Mouse (Mus musculus) MEL (cell line): ENCODE measurements around the gene Ksr1. TPM values are rescaled to one million over a fixed set of nuclear protein-coding genes. Genes with fewer than 3 reads are reported as not detected.

Experiments used
- DNase-seq: peaks from one replicate; pipeline ENCODE4 v3.0.0; 2011; ENCODE audit warnings: low read depth, low spot score
- H3K27ac ChIP-seq: 2 replicates; pipeline ENCODE4 v1.5.1; 2012; ENCODE audit warnings: low read depth, mild to moderate bottlenecking, control low read depth, low read length, moderate library complexity; ENCODE audit not compliant: control insufficient read depth
- H3K27me3 ChIP-seq, 2 experiments: fragments of 150-350 bp in 1 of 2; sonication (generic) in 1 of 2; 2 replicates each; pipeline ENCODE4 v1.6.1; 2012; ENCODE audit warnings: low read length in 2 of 2, mild to moderate bottlenecking in 2 of 2, improper control_type of control experiment in 1 of 2, moderate library complexity in 1 of 2; ENCODE audit not compliant: insufficient read depth in 2 of 2, control insufficient read depth in 1 of 2
- H3K36me3 ChIP-seq, 2 experiments: 2 replicates each; pipeline ENCODE4 v1.6.1; 2012 to 2014; ENCODE audit warnings: low read length in 2 of 2, improper control_type of control experiment in 1 of 2, inconsistent platforms in 1 of 2, mild to moderate bottlenecking in 1 of 2; ENCODE audit not compliant: insufficient read depth in 2 of 2, control insufficient read depth in 1 of 2
- H3K4me1 ChIP-seq, 2 experiments: fragments of 150-350 bp in 1 of 2; sonication (generic) in 1 of 2; 2 replicates each; pipeline ENCODE4 v1.6.1; 2012; ENCODE audit warnings: low read length in 2 of 2, improper control_type of control experiment in 1 of 2, mild to moderate bottlenecking in 1 of 2; ENCODE audit not compliant: insufficient read depth in 2 of 2, control insufficient read depth in 1 of 2
- H3K4me3 ChIP-seq, 2 experiments: fragments of 150-350 bp in 1 of 2; sonication (generic) in 1 of 2; 2 replicates each; pipeline ENCODE4 v1.5.1; 2012; ENCODE audit warnings: low read depth in 2 of 2, low read length in 2 of 2, mild to moderate bottlenecking in 2 of 2, moderate library complexity in 2 of 2, control low read depth in 1 of 2, improper control_type of control experiment in 1 of 2; ENCODE audit not compliant: control insufficient read depth in 1 of 2, insufficient read depth in 1 of 2
- H3K79me2 ChIP-seq: 2 replicates; pipeline ENCODE4 v1.6.1; 2012; ENCODE audit warnings: mild to moderate bottlenecking, low read length, moderate library complexity; ENCODE audit not compliant: control insufficient read depth, poor library complexity, insufficient read depth
- H3K9ac ChIP-seq: 2 replicates; pipeline ENCODE4 v1.6.1; 2012; ENCODE audit warnings: low read depth, mild to moderate bottlenecking, control low read depth, low read length, moderate library complexity; ENCODE audit not compliant: control insufficient read depth, poor library complexity, severe bottlenecking
- H3K9me3 ChIP-seq: fragments of 150-350 bp; sonication (generic); replicated peaks from 2 replicates; pipeline ENCODE4 v1.6.1; 2012; ENCODE audit warnings: mild to moderate bottlenecking, low read length, improper control_type of control experiment, moderate library complexity; ENCODE audit not compliant: insufficient read depth
- CHD1 ChIP-seq: IDR thresholded peaks from 2 replicates; pipeline ENCODE4 v1.6.1; 2012; ENCODE audit warnings: low read depth, mild to moderate bottlenecking, inconsistent platforms, low read length, improper control_type of control experiment
- ELF1 ChIP-seq: IDR thresholded peaks from 2 replicates; pipeline ENCODE4 v1.6.1; 2014; ENCODE audit warnings: low read depth, mild to moderate bottlenecking, inconsistent platforms, low read length, improper control_type of control experiment, moderate library complexity
- ETS1 ChIP-seq: IDR thresholded peaks from 2 replicates; pipeline ENCODE4 v1.6.1; 2012; ENCODE audit warnings: low read depth, mild to moderate bottlenecking, inconsistent platforms, low read length, improper control_type of control experiment, moderate library complexity
- HCFC1 ChIP-seq: IDR thresholded peaks from 2 replicates; pipeline ENCODE4 v1.6.1; 2012; ENCODE audit warnings: low read depth, mild to moderate bottlenecking, inconsistent platforms, low read length, improper control_type of control experiment, moderate library complexity
- JUND ChIP-seq: IDR thresholded peaks from 2 replicates; pipeline ENCODE4 v1.6.1; 2011; ENCODE audit warnings: low read depth, mild to moderate bottlenecking, improper control_type of control experiment, low read length
- MAFK ChIP-seq: IDR thresholded peaks from 2 replicates; pipeline ENCODE4 v1.6.1; 2011; ENCODE audit warnings: low read depth, mild to moderate bottlenecking, low read length, improper control_type of control experiment, borderline replicate concordance
- MEF2A ChIP-seq: IDR thresholded peaks from 2 replicates; pipeline ENCODE4 v1.6.1; 2014; ENCODE audit warnings: low read depth, mild to moderate bottlenecking, inconsistent platforms, low read length, improper control_type of control experiment; ENCODE audit not compliant: poor library complexity, insufficient replicate concordance, severe bottlenecking; ENCODE audit errors: extremely low read depth
- MXI1 ChIP-seq: IDR thresholded peaks from 2 replicates; pipeline ENCODE4 v1.6.1; 2011; ENCODE audit warnings: mild to moderate bottlenecking, low read depth, low read length, improper control_type of control experiment
- POLR2A ChIP-seq, 2 experiments: IDR thresholded peaks; 2 replicates each; pipeline ENCODE4 v1.6.1; 2011 to 2012; ENCODE audit warnings: low read length in 2 of 2, mild to moderate bottlenecking in 2 of 2, control low read depth in 1 of 2, improper control_type of control experiment in 1 of 2, low read depth in 1 of 2, moderate library complexity in 1 of 2; ENCODE audit not compliant: control insufficient read depth in 1 of 2, insufficient read depth in 1 of 2, poor library complexity in 1 of 2
- SIN3A ChIP-seq: IDR thresholded peaks from 2 replicates; pipeline ENCODE4 v1.6.1; 2012; ENCODE audit warnings: low read length, improper control_type of control experiment, inconsistent platforms
- SMC3 ChIP-seq: IDR thresholded peaks from 2 replicates; pipeline ENCODE4 v1.6.1; 2011; ENCODE audit warnings: low read depth, low read length, improper control_type of control experiment
- TAL1 ChIP-seq: IDR thresholded peaks from 2 replicates; pipeline ENCODE4 v1.6.1; 2012; ENCODE audit warnings: mild to moderate bottlenecking, inconsistent platforms, low read length, moderate library complexity, mixed read lengths
- TBP ChIP-seq: IDR thresholded peaks from 2 replicates; pipeline ENCODE4 v1.8.0; 2011; ENCODE audit warnings: low read depth, low read length, improper control_type of control experiment
- UBTF ChIP-seq: IDR thresholded peaks from 2 replicates; pipeline ENCODE4 v1.6.1; 2012; ENCODE audit warnings: low read depth, mild to moderate bottlenecking, inconsistent platforms, low read length, improper control_type of control experiment, moderate library complexity, borderline replicate concordance; ENCODE audit not compliant: insufficient read depth
- USF2 ChIP-seq, 2 experiments: IDR thresholded peaks; 2 replicates each; pipeline ENCODE4 v1.6.1; 2011 to 2012; ENCODE audit warnings: improper control_type of control experiment in 2 of 2, low read length in 2 of 2, borderline replicate concordance in 1 of 2, inconsistent platforms in 1 of 2, low read depth in 1 of 2, mild to moderate bottlenecking in 1 of 2; ENCODE audit not compliant: insufficient read depth in 1 of 2
- polyA plus RNA-seq, 2 experiments: library from polyadenylated mRNA; stranded (reverse) in 1 of 2; unstranded in 1 of 2; fragments of >175 nt in 1 of 2; fragments of >200 nt in 1 of 2; gene quantifications; 2 replicates each; pipeline versions ENCODE4 v1.2.1 to v1.2.4; 2012; ENCODE audit warnings: low replicate concordance in 2 of 2, low read depth in 1 of 2; ENCODE audit not compliant: insufficient read length in 2 of 2, insufficient read depth in 1 of 2, missing spikeins in 1 of 2
- total RNA-seq: library from RNA; depleted of rRNA; stranded (reverse); fragments of 300-350 nt; gene quantifications from 2 replicates; pipeline ENCODE4 v1.2.3, GENCODE M21; 2012

Ksr1 gene
- total and polyA plus RNA-seq, 3 experiments: 9.7 to 18.4 TPM; not detected in 1

- no peaks in the 10 kb centered on the region for H3K27me3 ChIP-seq
- H3K79me2 ChIP-seq: no peaks in the 10 kb centered on the region
- H3K4me1 ChIP-seq: peaks cover 0 to 14% of the 10 kb centered on the region in 2 experiments; a peak in 2 of 4 replicates
- H3K9me3 ChIP-seq: no peaks in the 10 kb centered on the region
- DNase-seq: no peak
- no peak for TF ChIP-seq HCFC1
- no peak for TF ChIP-seq TBP
- TF ChIP-seq MXI1: no peak
- no peak for TF ChIP-seq USF2 (IDR thresholded peaks at IDR 0.05; ENCODE audit: borderline replicate concordance in 1 of 2, insufficient read depth in 1 of 2, low read depth in 1 of 2, low read length in 2 of 2)
- no peak for TF ChIP-seq MAFK
- no peak for TF ChIP-seq TAL1
- no peak for TF ChIP-seq MEF2A
- no peak for TF ChIP-seq SIN3A
- no peak for TF ChIP-seq JUND
- no peak for TF ChIP-seq ETS1
- no peak for TF ChIP-seq SMC3
- TF ChIP-seq UBTF: no peak
- TF ChIP-seq CHD1: no peak
- TF ChIP-seq ELF1: no peak
- TF ChIP-seq POLR2A (IDR thresholded peaks at IDR 0.05; ENCODE audit: control insufficient read depth in 1 of 2, insufficient read depth in 1 of 2, low read depth in 1 of 2, low read length in 2 of 2, poor library complexity in 1 of 2): no peak
- TF ChIP-seq, all 39 proteins: peak for 0
- Histone ChIP-seq H3K36me3 (peaks cover 0 to 5% of the 10 kb centered on the region in 2 experiments; a peak in 2 of 4 replicates), H3K4me3 (no peak overlapping the region), H3K27ac (no peak overlapping the region), H3K9ac (no peak overlapping the region)
These were observed 48.5 kb downstream of the Ksr1 start for GRCm38 (mm10) chr11:79097736-79098135.

DNA sequence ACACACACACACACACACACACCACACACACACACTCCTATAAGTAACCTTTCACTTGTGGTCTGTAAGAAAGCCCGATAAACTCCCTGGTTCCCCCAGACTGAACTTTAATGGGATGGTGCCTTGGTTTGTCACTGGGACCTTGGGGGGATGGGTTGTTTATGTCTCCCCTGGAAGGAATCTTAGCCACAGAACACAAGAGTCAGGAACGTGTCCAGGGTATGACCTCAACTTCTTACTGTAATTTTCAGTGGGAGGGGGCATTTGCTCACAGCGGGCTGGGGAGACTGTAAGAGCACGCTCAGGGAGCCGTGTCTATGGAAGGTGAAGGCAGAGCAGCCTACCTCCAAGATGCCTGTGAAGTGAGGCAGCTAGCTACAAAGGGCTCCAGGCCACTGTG is 49.5 kb downstream of the Ksr1 start:
- H3K27ac ChIP-seq: no peak overlapping the region
- no peaks in the 10 kb centered on the region for H3K27me3 ChIP-seq
- H3K36me3 ChIP-seq: no peaks in the 10 kb centered on the region; a peak in 1 of 4 replicates
- DNase-seq: no peak
- no peak overlapping the region for H3K4me3 ChIP-seq
- H3K9me3 ChIP-seq: no peaks in the 10 kb centered on the region
- TF ChIP-seq POLR2A (IDR thresholded peaks at IDR 0.05; ENCODE audit: control insufficient read depth in 1 of 2, insufficient read depth in 1 of 2, low read depth in 1 of 2, low read length in 2 of 2, poor library complexity in 1 of 2): no peak
- no peak for TF ChIP-seq TAL1
- no peak for TF ChIP-seq SMC3
- H3K79me2 ChIP-seq: no peaks in the 10 kb centered on the region
- H3K9ac ChIP-seq: no peak overlapping the region
- peaks cover 0 to 7% of the 10 kb centered on the region in 2 experiments; a peak in 2 of 4 replicates for H3K4me1 ChIP-seq
